Mouse (Mus musculus) spleen, adult 2 months (tissue): ENCODE data around the gene H2-M10.3.

Experiments used
- CTCF ChIP-seq: fragments of 200-500 bp; IDR thresholded peaks from 2 replicates; pipeline ENCODE4 v1.5.1; 2011; ENCODE audit warnings: mild to moderate bottlenecking, inconsistent platforms; ENCODE audit not compliant: insufficient read depth, insufficient read length, insufficient replicate concordance; ENCODE audit errors: extremely low read depth
- POLR2A ChIP-seq: fragments of 200-500 bp; IDR thresholded peaks from 2 replicates; pipeline ENCODE4 v1.6.1; 2011; ENCODE audit warnings: low read depth, low read length, inconsistent platforms

DNA sequence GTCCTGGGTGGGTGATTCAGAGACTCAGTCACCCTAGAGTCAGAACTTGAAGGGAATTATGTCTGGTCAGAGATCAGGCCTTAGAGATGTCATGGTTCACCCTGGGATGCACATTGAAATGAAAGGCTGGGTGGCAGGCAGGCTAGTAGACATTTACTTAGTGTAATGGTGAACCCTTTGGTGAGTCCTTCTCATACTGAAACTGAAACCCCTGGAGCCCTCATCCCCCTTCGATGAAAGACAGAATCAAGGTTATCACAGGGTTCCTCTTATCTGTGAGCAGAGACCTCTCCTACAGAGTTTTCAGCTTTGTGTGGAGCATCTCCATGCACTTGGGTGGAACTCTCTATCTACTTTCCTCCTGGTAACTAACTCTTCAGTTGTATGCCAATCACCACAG, 46.1 kb upstream of the H2-M10.3 start:
- no peak for TF ChIP-seq CTCF
- no peak for TF ChIP-seq POLR2A
